Mouse (Mus musculus): Measurements from ENCODE around the gene Rmnd1. TPM values are rescaled to one million over a fixed set of nuclear protein-coding genes. Genes with fewer than 3 reads are reported as not detected.

Gene Rmnd1
- polyA plus RNA-seq, 1 experiment from 2014 or later = 48.5 TPM

DNA sequence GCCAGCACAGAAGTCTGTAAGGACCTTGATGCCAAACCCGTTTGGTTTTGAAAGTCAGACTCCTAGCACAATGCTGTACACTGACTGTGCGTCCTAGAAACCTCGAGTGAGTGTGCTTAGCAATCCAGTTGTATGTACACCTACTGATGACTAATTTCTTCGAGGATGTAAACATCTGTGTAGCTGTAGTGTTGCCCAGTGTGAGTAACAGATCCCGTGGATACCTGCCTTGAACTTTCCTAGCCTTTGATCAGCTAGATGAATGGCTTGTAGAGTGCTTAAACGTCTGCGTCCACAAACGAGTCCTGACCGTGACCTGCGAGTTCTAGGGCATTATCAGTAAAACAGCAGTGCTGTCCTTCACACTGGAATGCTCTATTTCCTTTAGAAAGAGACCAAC lies 43.2 kb downstream of the Rmnd1 start:
- WGBS = 50% methylated on average over 10 of the region's 10 CpGs
- peaks cover 22% of the 10 kb centered on the region for H3K36me3 ChIP-seq (replicated peaks)
- no peaks in the 10 kb centered on the region for H3K9me3 ChIP-seq
- H3K27ac ChIP-seq = 0 out of 2 replicates have a peak overlapping the region, but pooled peaks have one; percentile 99
- H3K27me3 ChIP-seq (ENCODE audit: poor library complexity, severe bottlenecking) = no peaks in the 10 kb centered on the region
- peaks cover 44% of the 10 kb centered on the region for H3K4me1 ChIP-seq
- peak overlapping the region; percentile 95 for H3K4me3 ChIP-seq
- DNase-seq (ENCODE audit: extremely low spot score, low spot score) = no peak

DNA sequence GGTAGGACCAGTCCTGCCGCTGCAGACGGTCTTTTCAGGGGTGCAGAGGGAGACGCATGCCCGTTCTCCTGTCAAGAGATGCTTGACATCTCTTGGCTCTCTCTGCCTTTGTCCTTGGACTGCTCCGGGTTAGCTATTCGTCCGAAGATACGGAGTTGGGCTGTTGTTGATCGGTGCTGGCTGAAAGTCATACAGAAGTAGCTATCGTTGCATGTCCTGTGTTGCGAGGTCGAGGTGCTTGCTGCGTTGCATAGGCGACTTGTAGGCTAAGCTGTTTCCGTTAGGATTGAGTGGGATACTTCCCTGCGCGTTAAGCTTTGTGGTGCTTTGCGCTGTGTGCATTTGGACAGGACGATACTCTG lies 43.8 kb downstream of the Rmnd1 start:
- H3K36me3 ChIP-seq (replicated peaks) = peaks cover 18% of the 10 kb centered on the region
- no peaks in the 10 kb centered on the region for H3K27me3 ChIP-seq (ENCODE audit: poor library complexity, severe bottlenecking)
- peak overlapping the region; percentile 95 for H3K4me3 ChIP-seq
- DNase-seq (ENCODE audit: extremely low spot score, low spot score) = no peak
- peak overlapping the region; percentile 99 for H3K27ac ChIP-seq
- H3K9me3 ChIP-seq = no peaks in the 10 kb centered on the region
- WGBS = under 1% methylated on average over 19 of the region's 19 CpGs
- H3K4me1 ChIP-seq = peaks cover 44% of the 10 kb centered on the region

DNA sequence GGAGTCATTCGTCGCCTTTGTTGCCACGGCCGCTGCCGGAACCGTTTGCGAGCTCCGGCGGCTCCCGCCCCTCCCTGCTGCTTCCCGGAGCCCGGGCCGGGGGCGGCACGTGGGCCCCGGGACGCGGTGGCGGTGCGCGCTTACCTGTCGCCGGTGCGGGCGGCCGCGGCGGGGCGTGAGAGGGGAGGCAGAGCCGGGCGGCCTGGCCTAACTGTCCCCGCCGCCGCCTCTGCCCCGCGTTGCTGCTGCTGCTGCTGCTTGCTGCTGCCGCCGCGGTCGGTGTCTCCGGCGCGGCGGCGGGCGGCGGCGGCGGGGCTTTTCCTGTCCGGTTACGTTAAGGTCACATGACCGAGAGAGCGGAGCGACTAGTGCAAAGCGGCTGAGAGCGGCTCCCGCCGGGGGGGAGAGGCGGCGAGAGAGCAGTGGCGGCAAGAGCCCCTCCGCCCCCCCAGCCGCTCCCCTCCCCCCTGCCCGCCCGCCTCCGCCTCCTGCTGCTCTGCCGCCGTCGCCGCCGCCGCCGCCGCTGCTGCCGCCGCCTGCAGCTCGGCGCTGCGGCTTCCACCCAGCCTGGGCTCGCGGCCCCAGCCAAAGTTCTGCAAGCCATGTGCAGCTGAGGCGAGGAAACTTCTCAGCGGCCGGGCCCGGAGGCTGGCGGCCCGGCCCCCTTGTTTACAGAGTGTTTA lies 44.3 kb downstream of the Rmnd1 start, which contains the start of gene Zbtb2:
Zbtb2 (minus strand) TSS at position 408 of the 683 bp plus-strand sequence.
- peak; percentile 68 for DNase-seq (ENCODE audit: extremely low spot score, low spot score)
- Histone ChIP-seq H3K9me3 (no peaks in the 10 kb centered on the region), H3K4me3 (peak within 1 kb of the TSS; percentile 95), H3K27ac (peak within 1 kb of the TSS; percentile 99), H3K4me1 (peaks cover 48% of the 10 kb centered on the region), H3K27me3 (ENCODE audit: poor library complexity, severe bottlenecking) (no peaks in the 10 kb centered on the region), H3K36me3 (replicated peaks) (peaks cover 13% of the 10 kb centered on the region)
- WGBS = under 1% methylated on average over 78 of the region's 87 CpGs

DNA sequence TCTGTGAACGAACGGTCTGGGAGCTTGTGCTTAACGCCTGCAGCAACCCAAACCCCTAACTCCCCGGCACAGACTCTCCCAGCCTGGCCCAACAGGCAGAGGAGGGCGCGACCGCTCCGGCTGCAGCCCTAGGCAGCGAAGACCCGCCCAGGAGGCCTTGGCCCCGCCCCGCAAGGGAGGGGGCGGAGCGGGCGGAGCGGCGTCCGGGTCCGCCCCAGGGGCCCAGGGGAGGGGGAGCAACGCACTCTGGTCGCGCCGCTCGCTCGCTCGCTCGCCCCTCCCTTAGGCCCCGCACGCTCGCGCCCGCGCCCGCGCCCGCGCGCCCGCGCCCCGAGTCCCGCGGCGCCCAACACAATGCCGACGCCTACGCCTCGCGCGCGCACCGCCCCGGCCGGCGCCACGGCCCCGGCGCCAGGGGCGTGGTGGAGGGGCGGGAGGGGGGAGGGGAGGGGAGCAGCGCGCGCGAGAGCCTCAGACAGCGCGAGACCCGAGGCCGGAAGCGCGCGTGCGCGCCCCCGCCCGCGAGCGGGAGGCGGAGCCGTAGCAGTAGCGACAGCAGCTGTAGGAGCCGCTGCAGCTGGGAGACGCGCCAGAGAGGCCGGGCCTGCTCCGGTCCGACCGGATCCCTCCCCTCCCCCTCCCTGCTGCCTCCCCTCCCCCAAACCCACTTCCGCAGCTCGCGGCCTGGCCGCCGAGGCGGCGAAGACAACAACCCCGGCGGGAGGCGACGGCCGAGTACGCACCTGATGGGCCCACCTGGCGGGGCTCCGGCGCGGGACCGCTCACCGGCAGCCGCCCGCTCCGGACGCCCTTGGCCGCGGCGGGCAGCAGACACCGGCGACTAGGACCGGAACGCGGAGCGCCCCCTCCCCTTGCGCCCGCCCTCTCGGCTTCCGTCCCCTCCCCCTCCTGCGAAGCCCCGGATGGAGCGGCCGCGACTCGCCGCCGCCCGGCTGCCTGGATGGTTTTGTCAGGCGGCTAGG lies 45.3 kb downstream of the Rmnd1 start:
- peak overlapping the region; percentile 95 for H3K4me3 ChIP-seq
- H3K9me3 ChIP-seq = no peaks in the 10 kb centered on the region
- H3K27ac ChIP-seq = peak overlapping the region; percentile 99
- peak; percentile 92 for DNase-seq (ENCODE audit: extremely low spot score, low spot score)
- no peaks in the 10 kb centered on the region for H3K27me3 ChIP-seq (ENCODE audit: poor library complexity, severe bottlenecking)
- H3K36me3 ChIP-seq (replicated peaks) = peaks cover 5% of the 10 kb centered on the region
- WGBS = under 1% methylated on average over 73 of the region's 133 CpGs
- peaks cover 48% of the 10 kb centered on the region for H3K4me1 ChIP-seq

DNA sequence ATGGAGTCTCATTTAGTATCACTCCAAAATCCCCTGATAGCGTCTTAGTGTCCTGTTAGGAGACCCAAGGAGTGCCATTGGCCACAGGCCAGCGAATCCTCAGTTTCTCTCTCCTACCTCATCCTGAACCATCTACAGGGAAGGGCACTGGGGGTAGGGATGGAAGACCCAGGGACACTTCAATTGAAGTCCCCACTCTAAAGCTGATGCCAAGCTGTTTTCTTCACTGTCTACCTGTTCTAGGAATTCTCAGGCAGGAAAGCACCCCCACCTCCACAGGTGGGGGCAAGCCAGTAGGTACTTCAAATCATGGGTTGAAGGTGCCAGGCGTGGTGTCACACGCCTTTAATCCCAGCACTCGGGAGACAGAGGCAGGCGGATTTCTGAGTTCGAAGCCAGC lies 47.9 kb downstream of the Rmnd1 start:
- Histone ChIP-seq H3K9me3 (no peaks in the 10 kb centered on the region), H3K36me3 (replicated peaks) (no peaks in the 10 kb centered on the region), H3K4me3 (no peak overlapping the region), H3K4me1 (peaks cover 22% of the 10 kb centered on the region), H3K27me3 (ENCODE audit: poor library complexity, severe bottlenecking) (no peaks in the 10 kb centered on the region), H3K27ac (no peak overlapping the region)
- WGBS = 93% methylated on average over 7 of the region's 7 CpGs
- DNase-seq (ENCODE audit: extremely low spot score, low spot score) = no peak

DNA sequence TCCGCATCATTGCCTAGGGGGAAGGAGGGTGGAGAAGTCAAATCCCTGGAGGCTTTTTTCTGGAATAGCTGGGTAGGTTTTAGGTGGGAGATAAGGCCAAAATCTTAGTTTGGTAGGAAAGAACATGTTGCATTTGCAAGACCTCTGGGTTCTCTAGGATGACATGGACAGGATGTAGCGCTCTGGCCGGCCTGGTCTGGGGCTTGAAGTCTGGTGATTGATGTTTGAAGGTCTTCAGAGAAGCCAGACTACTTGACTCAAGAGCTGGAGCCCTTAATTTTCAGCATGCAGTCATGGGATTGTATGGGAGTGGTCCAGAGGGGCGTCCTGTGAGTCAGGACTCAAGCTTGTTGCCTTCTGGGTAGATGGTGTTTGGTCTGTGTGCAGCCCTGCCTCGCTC lies 51.4 kb downstream of the Rmnd1 start:
- H3K27me3 ChIP-seq (ENCODE audit: poor library complexity, severe bottlenecking) = no peaks in the 10 kb centered on the region
- no peaks in the 10 kb centered on the region for H3K9me3 ChIP-seq
- DNase-seq (ENCODE audit: extremely low spot score, low spot score) = no peak
- peaks cover 6% of the 10 kb centered on the region for H3K4me1 ChIP-seq
- 88% methylated on average over 5 of the region's 5 CpGs for WGBS
- H3K27ac ChIP-seq = no peak overlapping the region
- no peaks in the 10 kb centered on the region; the same call in 1 of the 2 replicates for H3K36me3 ChIP-seq (replicated peaks)
- no peak overlapping the region for H3K4me3 ChIP-seq

DNA sequence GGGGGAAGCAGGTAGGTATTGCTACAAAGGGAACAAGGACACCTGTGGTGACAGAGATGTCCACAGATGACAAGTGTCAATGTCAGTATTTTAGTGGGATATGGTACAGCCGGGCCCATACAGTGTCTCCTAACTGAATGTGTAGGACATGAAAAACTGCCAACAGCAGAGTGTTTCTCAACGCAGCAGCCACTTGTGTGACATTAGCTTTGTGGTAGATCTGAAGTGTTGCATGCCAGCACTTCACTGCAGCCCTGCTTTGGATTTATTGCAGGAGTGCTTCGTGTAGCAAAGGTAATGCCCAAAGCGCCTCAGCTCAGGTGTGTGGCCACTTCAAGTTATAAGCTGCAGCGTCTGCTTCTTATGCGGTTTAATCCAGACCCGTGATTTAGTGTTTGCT lies 55.3 kb downstream of the Rmnd1 start:
- peaks cover 6% of the 10 kb centered on the region for H3K4me1 ChIP-seq
- H3K27me3 ChIP-seq (ENCODE audit: poor library complexity, severe bottlenecking) = no peaks in the 10 kb centered on the region
- peaks cover 23% of the 10 kb centered on the region for H3K36me3 ChIP-seq (replicated peaks)
- H3K9me3 ChIP-seq = no peaks in the 10 kb centered on the region
- no peak overlapping the region for H3K4me3 ChIP-seq
- H3K27ac ChIP-seq = no peak overlapping the region
- no peak for DNase-seq (ENCODE audit: extremely low spot score, low spot score)
- WGBS = 95% methylated on average over 7 of the region's 7 CpGs

DNA sequence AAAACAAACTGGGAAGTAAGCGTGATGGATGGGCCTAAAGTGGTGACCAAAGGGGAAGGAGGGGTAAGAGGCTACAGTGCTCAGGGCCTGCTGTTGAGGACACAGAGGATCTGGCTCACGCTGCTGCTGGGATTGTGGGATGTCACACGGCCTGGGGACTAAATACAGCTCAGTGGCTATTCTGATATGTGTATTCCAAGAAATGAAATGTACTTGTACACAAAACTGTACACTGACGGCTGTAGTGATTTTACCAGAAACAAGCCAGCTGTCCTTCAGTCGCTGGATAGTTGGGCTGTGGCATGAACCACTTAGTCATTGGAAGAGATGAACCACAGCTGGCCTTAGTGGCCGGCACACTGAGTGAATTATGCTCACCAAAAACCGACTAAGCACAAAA lies 55.7 kb downstream of the Rmnd1 start:
- WGBS = 86% methylated on average over 7 of the region's 7 CpGs

DNA sequence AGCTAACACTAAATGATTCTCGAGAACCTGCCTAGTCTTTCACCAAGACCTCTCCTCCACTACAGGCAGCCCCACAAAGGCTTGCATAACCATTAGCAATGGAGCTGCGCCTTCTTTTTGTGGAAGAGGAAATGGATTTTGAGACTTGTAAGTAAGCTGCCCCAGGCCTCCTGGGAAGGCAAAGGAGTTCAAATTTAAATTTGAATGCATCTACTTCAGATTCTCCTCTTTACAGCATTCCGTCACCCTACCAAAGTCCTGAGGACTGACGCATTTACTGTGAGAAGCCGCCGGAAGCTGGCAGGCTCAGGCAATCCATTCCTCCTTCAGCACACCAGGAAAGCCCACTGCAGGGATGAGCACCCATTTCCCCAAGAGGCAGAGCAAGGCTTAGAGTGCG lies 56.9 kb downstream of the Rmnd1 start:
- peaks cover 6% of the 10 kb centered on the region for H3K4me1 ChIP-seq
- H3K27ac ChIP-seq = no peak overlapping the region
- WGBS = 49% methylated on average over 7 of the region's 7 CpGs
- no peaks in the 10 kb centered on the region for H3K9me3 ChIP-seq
- H3K27me3 ChIP-seq (ENCODE audit: poor library complexity, severe bottlenecking) = no peaks in the 10 kb centered on the region
- H3K36me3 ChIP-seq (replicated peaks) = peaks cover 38% of the 10 kb centered on the region
- no peak for DNase-seq (ENCODE audit: extremely low spot score, low spot score)
- no peak overlapping the region for H3K4me3 ChIP-seq

More for the DNA sequence above, 55.7 kb downstream of the Rmnd1 start:
- H3K4me3 ChIP-seq = no peak overlapping the region
- H3K9me3 ChIP-seq = no peaks in the 10 kb centered on the region
- peaks cover 27% of the 10 kb centered on the region for H3K36me3 ChIP-seq (replicated peaks)
- H3K27me3 ChIP-seq (ENCODE audit: poor library complexity, severe bottlenecking) = no peaks in the 10 kb centered on the region
- peaks cover 6% of the 10 kb centered on the region for H3K4me1 ChIP-seq
- H3K27ac ChIP-seq = no peak overlapping the region
- no peak for DNase-seq (ENCODE audit: extremely low spot score, low spot score)

DNA sequence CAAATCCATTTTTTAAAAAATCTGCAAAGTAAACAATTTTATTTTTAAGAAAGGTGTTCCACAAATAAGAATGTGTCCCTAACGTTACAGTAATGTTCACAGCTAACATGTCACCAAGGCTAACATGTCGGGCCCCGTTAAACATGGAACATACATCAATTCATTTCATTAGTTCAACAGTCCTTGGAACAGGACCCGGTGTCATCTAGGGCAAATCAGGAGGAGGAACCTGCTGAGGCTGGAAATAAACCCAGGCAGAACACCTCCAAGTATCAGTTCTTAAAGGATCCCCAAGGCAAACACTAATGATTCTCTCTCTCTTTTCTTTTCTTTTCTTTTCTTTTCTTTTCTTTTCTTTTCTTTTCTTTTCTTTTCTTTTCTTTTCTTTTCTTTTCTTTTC lies 57.5 kb downstream of the Rmnd1 start:
- DNase-seq (ENCODE audit: extremely low spot score, low spot score) = no peak
- 93% methylated on average over 4 of the region's 4 CpGs for WGBS
- no peak overlapping the region for H3K27ac ChIP-seq
- H3K4me1 ChIP-seq = peaks cover 6% of the 10 kb centered on the region
- H3K9me3 ChIP-seq = no peaks in the 10 kb centered on the region
- peaks cover 44% of the 10 kb centered on the region for H3K36me3 ChIP-seq (replicated peaks)
- H3K27me3 ChIP-seq (ENCODE audit: poor library complexity, severe bottlenecking) = no peaks in the 10 kb centered on the region
- H3K4me3 ChIP-seq = no peak overlapping the region

DNA sequence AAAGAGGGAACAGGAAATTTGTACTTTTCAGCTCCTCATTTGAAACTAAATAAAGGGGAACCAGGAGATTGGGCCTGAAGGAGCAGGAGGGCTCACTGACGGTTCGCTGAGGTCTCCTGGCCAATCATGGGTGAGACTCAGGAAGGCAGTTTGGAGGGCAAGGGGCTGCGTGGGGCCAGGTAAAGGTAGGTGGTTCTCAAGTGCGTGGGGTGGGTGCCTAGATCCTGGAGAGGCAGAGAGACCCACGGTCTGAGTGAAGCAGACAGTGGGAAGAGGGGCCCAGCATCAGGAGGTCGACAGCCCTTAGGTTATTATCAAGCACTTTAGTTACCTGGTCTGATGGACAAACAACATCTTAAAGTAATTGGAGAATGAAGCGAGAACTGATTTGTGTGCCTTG lies 57.9 kb downstream of the Rmnd1 start:
- Histone ChIP-seq H3K4me3 (no peak overlapping the region), H3K27me3 (ENCODE audit: poor library complexity, severe bottlenecking) (no peaks in the 10 kb centered on the region), H3K27ac (no peak overlapping the region), H3K36me3 (replicated peaks) (peaks cover 49% of the 10 kb centered on the region), H3K4me1 (peaks cover 6% of the 10 kb centered on the region), H3K9me3 (no peaks in the 10 kb centered on the region)
- DNase-seq (ENCODE audit: extremely low spot score, low spot score) = no peak
- 93% methylated on average over 7 of the region's 7 CpGs for WGBS

DNA sequence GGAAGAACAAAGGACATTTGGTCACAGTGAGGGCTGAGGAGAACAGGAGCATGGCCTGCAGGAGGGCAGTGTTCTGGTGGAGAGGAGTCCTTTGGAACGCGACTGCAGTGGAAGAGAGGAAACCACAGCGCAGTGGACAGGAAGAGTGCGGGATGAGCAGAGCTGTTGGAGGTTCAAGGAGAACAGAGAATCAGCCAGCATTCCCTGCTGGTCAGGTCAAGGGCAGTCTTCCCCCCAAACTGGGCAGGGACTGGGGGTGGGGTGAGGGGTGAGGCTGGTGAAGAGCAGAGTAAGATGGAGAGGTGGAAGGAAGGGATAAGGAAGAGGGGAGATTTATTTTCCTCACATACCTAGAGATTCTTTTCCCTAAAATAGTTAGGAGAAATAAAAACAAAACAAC lies 58.6 kb downstream of the Rmnd1 start:
- Histone ChIP-seq H3K4me1 (peaks cover 6% of the 10 kb centered on the region), H3K36me3 (replicated peaks) (peaks cover 55% of the 10 kb centered on the region), H3K27me3 (ENCODE audit: poor library complexity, severe bottlenecking) (no peaks in the 10 kb centered on the region), H3K4me3 (no peak overlapping the region), H3K27ac (no peak overlapping the region), H3K9me3 (0 out of 2 replicates have a peak, but pooled peaks cover 4% of the 10 kb centered on the region)
- no peak for DNase-seq (ENCODE audit: extremely low spot score, low spot score)
- WGBS = 88% methylated on average over 4 of the region's 4 CpGs

DNA sequence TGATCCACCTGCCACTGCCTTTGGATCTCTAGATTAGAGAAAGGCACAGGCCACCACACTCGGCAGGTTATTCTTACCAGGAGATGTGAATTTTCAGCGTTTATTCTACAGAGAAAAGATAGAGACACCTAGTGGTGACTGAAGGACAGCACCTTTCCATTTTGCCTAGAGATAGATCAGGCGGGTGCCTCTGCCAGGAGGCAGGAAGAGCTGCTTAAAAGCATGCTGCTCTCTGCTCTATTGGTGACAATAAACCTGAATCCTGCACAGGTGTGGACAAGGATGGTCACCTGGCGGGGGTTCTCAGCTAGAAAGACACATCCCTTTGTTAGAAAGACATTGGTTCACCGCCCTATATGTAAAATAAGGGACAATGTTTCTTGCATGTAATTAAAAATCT lies 60.2 kb downstream of the Rmnd1 start:
- H3K36me3 ChIP-seq (replicated peaks) = peaks cover 71% of the 10 kb centered on the region
- peaks cover 6% of the 10 kb centered on the region for H3K4me1 ChIP-seq
- H3K27ac ChIP-seq = no peak overlapping the region
- H3K9me3 ChIP-seq = peaks cover 14% of the 10 kb centered on the region; the same call in 1 of the 2 replicates
- no peak for DNase-seq (ENCODE audit: extremely low spot score, low spot score)
- H3K27me3 ChIP-seq (ENCODE audit: poor library complexity, severe bottlenecking) = no peaks in the 10 kb centered on the region
- no peak overlapping the region for H3K4me3 ChIP-seq
- 66% methylated on average over 5 of the region's 5 CpGs for WGBS

Data from forebrain, embryonic 10.5 days (tissue).